Mouse (Mus musculus) adrenal gland, postnatal 4 days (tissue): ENCODE measurements at regions not wholly inside any gene's neighbourhood (a gene's known extent, or its start where the extent isn't known, plus 50 kb on each side); places are given as distances from the start of the nearest gene placed in this dataset.
A peak's percentile ranks its signal among the peaks of the same experiment; 100 is the strongest.

ENCODE experiments used
- DNase-seq, 2 experiments: peaks; one replicate each; pipeline ENCODE4 v3.0.0; 2021 to 2022; ENCODE audit warnings: low spot score in 2 of 2, mixed read lengths in 2 of 2

DNA sequence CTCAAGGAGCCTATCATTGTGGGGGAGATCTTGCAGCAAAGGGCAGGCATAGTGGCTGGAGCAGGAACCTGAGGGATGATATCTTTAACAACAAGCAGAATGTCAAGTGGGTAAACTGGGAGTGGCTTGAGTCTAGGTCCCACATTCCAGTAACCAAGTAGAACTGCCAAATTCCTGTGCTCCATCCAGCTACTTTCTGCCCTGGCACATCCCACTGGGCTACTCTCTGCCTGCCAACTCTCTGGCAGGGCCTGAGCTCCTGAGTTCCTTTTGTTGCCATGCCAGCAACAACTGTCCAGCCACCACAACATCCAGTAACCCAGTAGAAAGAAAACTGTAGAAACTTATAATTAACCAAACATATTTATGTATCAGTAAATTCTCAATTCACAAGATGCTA lies 1088.8 kb upstream of the Tenm4 start:
- no peak for DNase-seq

GRCm38 (mm10) chr7:95084328-95084727 lies 1086.7 kb upstream of the Tenm4 start:
- no peak for DNase-seq

GRCm38 (mm10) chr7:95091360-95091759 lies 1079.7 kb upstream of the Tenm4 start:
- DNase-seq = peak in 1 of 2 experiments; percentile 11

DNA sequence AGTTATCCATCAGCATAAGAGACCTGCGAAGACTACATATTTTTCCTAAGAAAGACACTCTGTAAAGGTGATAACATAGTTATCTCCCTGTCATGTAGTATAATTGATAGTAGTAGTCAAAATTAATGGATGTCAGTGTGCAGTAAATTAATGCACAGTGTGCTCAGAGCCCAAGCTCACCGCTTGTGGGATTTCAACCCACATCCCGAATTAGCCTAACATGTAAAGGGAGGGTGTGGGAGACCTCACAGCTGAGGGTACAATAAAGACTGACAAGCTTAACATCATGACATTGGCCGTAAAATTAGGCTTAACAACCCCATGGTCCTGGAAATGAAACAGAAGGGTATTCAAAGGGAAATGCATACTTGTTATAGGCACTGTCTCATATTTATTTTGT lies 1042.0 kb upstream of the Tenm4 start:
- no peak for DNase-seq

- DNase-seq = no peak
Observed at GRCm38 (mm10) chr7:95133038-95133437, 1038.0 kb upstream of the Tenm4 start.

DNA sequence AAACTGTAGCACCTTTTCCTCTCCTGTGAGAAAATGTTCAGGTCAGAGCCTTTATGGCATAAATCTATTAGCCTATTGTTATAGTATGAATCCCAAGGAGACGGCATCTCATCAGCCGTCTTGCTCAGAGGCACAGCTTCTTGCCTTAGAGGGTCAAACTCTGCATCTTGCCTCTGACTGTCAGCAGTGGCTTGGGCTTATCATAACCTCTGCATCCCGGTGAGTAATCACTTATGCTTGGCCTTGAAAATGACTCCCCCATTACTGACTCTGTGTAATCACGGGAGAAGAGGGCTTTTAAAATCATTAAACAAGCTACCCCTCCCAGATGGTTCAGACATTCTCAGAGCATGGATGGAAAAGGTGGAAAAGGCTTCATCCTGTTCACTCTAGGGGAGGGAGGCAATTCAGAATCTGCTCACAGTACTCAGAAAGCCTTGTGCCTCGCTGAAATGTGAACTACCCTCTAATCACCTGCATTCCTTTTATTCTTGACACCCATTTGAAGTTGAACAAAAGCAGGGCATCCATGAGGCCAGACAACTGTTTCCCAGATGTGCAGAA lies 1036.9 kb upstream of the Tenm4 start:
- no peak for DNase-seq

- no peak for DNase-seq
Observed at GRCm38 (mm10) chr7:95141778-95142177, 1029.3 kb upstream of the Tenm4 start.

GRCm38 (mm10) chr7:95143037-95143436 lies 1028.0 kb upstream of the Tenm4 start:
- DNase-seq = no peak
